Mouse (Mus musculus) embryo, embryonic 11 days (tissue): ENCODE data around the gene Tpp1.

Experiments
- DNase-seq: peaks from one replicate; pipeline ENCODE4 v3.0.0-alpha.2; 2015

Gene Tpp1

GRCm38 (mm10) chr7:105726144-105726979 is 25.7 kb downstream of the Tpp1 start:
- peak; percentile 80 for DNase-seq

- no peak for DNase-seq
Observed at GRCm38 (mm10) chr7:105721916-105722315, 30.1 kb downstream of the Tpp1 start.

- DNase-seq = no peak
Observed at GRCm38 (mm10) chr7:105715366-105715765, 36.7 kb downstream of the Tpp1 start.

GRCm38 (mm10) chr7:105708733-105709132 is 43.3 kb downstream of the Tpp1 start:
- DNase-seq = no peak

- DNase-seq = no peak
Observed at GRCm38 (mm10) chr7:105703816-105704215, 48.2 kb downstream of the Tpp1 start.

GRCm38 (mm10) chr7:105703184-105703583 is 48.9 kb downstream of the Tpp1 start:
- DNase-seq = no peak
